Mouse (Mus musculus): ENCODE data around the gene Dnajc2.

GRCm38 (mm10) chr5:21803691-21804188 lies 18.7 kb upstream of the Dnajc2 start:
- TF ChIP-seq CTCF (IDR thresholded peaks at IDR 0.05; ENCODE audit: low read depth, low read length) = no peak
- no peak for TF ChIP-seq GATA1 (IDR thresholded peaks at IDR 0.05; ENCODE audit: borderline replicate concordance, low read length)
- no peak for TF ChIP-seq POLR2AphosphoS5 (IDR thresholded peaks at IDR 0.05; ENCODE audit: insufficient replicate concordance, low read depth, low read length)
- no peak for TF ChIP-seq TAL1 (conservative IDR thresholded peaks at IDR 0.05; ENCODE audit: low read depth, low read length)
